Mouse (Mus musculus): ENCODE measurements around the gene Tomt.

GRCm38 (mm10) chr7:101868241-101869162 is 37.7 kb downstream of the Tomt start:
- TF ChIP-seq POLR2A (IDR thresholded peaks at IDR 0.05; ENCODE audit: extremely low read depth, insufficient read depth, low read length) (no peak), CTCF (IDR thresholded peaks at IDR 0.05; ENCODE audit: extremely low read depth, insufficient read depth, low read length) (no peak)
